Mouse (Mus musculus): ENCODE results near the gene Blvra. TPM values are rescaled to one million over a fixed set of nuclear protein-coding genes. Genes with fewer than 3 reads are reported as not detected.
"Not testable (repeated sequence)": the region's sequence is repeated elsewhere in the genome, so short reads cannot be mapped to it uniquely, and the experiment has no call there.

Gene Blvra
- total RNA-seq, 2 experiments from 2014 or later: 11.7 to 12.3 TPM

- DNase-seq: no peak
- Histone ChIP-seq H3K27ac (no peak overlapping the region), H3K4me3 (no peak overlapping the region)
- no peak for TF ChIP-seq CTCF (IDR thresholded peaks at IDR 0.05)
- intact Hi-C loops (cut with DNase I): no loop called here
Measured at GRCm38 (mm10) chr2:127086235-127086634, 15.8 kb downstream of the Blvra start.

DNA sequence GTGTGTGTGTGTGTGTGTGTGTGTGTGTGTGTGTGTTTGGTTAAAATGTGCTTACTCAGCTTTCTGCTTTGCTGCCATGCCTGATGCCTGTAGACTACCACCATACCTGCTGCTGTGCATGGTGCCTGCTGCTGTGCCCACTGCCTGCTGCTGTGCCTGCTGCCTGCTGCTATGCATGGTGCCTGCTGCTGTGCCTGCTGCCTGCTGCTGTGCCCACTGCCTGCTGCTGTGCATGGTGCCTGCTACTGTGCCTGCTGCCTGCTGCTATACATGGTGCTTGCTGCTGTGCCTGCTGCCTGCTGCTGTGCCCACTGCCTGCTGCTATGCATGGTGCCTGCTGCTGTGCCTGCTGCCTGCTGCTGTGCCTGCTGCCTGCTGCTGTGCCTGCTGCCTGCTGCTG lies 19.7 kb downstream of the Blvra start:
- H3K4me3 ChIP-seq; H3K27ac ChIP-seq; DNase-seq; intact Hi-C loops (cut with DNase I): not testable (repeated sequence)

GRCm38 (mm10) chr2:127092000-127092399 lies 21.5 kb downstream of the Blvra start:
- DNase-seq: no peak
- no peak for TF ChIP-seq CTCF (IDR thresholded peaks at IDR 0.05)
- no peak overlapping the region for H3K4me3 ChIP-seq
- intact Hi-C loops (cut with DNase I): no loop called here
- no peak overlapping the region for H3K27ac ChIP-seq

DNA sequence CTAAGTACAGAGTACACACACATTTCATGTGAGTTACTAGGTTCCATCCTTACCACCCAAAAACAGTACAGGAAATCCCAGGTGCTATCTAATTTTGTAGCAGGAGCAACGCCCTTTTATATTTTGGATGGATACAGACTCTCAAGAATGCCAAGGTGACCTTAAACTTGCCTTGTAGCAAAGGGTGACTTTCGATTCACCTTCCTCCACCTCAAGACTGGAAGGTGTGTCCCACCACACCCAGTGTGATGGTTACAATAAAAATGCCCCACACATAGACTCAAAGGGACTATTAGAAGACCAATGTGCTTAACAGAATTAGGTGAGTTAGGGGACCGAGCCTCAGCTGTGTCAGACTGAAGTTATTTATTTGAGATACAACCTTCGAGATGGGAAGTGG lies 38.5 kb downstream of the Blvra start:
- intact Hi-C loops (cut with DNase I): no loop called here
- Histone ChIP-seq H3K4me3 (no peak overlapping the region), H3K27ac (no peak overlapping the region)
- DNase-seq: no peak
- TF ChIP-seq CTCF (IDR thresholded peaks at IDR 0.05): no peak

GRCm38 (mm10) chr2:127121591-127122235 lies 51.2 kb downstream of the Blvra start:
- intact Hi-C loops (cut with DNase I): no loop called here
- no peak for TF ChIP-seq CTCF (IDR thresholded peaks at IDR 0.05)
- no peak for DNase-seq
- peak overlapping the region; percentile 60 for H3K27ac ChIP-seq
- H3K4me3 ChIP-seq: peak overlapping the region; percentile 29

DNA sequence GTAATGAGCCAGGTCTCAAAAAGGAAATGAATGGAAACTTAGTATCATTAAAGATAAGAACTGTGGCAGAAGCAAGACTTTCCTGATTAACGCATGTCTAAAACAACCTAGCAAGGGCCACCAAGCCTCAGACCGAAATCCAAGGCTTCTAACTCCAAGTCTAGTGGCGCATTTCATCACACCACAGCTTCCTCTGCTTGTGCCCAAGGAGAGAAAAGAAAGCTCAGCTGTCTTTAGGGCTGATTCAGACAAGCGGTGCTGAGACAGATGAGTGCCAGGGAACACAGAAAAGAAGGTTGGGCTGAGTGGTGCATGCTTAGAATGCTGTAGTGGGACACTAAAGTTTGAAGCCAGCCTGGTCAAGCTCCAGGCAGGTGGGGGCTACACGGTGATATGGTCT lies 58.5 kb downstream of the Blvra start:
- no peak for DNase-seq
- intact Hi-C loops (cut with DNase I): no loop called here
- H3K27ac ChIP-seq: no peak overlapping the region
- no peak overlapping the region for H3K4me3 ChIP-seq
- no peak for TF ChIP-seq CTCF (IDR thresholded peaks at IDR 0.05)

DNA sequence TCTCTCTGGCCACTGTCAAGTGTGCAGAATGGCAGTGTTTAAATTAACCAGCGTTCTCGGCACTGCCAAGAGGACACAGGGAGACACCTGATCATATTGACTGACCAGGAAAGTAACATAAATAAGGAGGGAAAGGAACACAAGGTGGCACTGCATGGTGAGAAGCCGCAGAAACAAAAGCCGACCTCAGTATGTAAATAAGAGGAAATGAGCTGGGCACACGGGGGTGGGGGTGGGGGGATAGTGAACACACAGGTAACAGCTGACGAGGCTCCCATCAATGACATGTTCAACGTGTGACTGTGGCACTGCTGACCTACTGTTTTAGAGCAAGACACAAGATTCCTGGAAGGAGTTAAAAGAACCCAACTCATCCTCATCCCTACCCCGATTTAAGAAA lies 60.9 kb downstream of the Blvra start:
- Histone ChIP-seq H3K4me3 (no peak overlapping the region), H3K27ac (no peak overlapping the region)
- no peak for DNase-seq
- no peak for TF ChIP-seq CTCF (IDR thresholded peaks at IDR 0.05)
- intact Hi-C loops (cut with DNase I): loop anchor here (5.0 kb wide), 1 partner anchor 59 kb away; the partner anchor contains the start of gene Blvra

- H3K4me3 ChIP-seq: peak within 1 kb of the TSS; percentile 96
- intact Hi-C loops (cut with DNase I): loop anchor here (5.0 kb wide), 1 partner anchor 62 kb away; the partner anchor contains the start of gene Blvra
- peak; percentile 95 for DNase-seq
- peak within 1 kb of the TSS; percentile 91 for H3K27ac ChIP-seq
- no peak for TF ChIP-seq CTCF (IDR thresholded peaks at IDR 0.05)
Measured at GRCm38 (mm10) chr2:127133621-127134461, 63.4 kb downstream of the Blvra start, which contains the start of gene Ncaph. Ncaph (minus strand) TSS chr2:127133954.

GRCm38 (mm10) chr2:127135255-127135654 lies 64.8 kb downstream of the Blvra start:
- H3K27ac ChIP-seq; H3K4me3 ChIP-seq; intact Hi-C loops (cut with DNase I); DNase-seq: not testable (repeated sequence)
- TF ChIP-seq CTCF (IDR thresholded peaks at IDR 0.05): peak; percentile 22

GRCm38 (mm10) chr2:127136979-127137378 lies 66.5 kb downstream of the Blvra start:
- Histone ChIP-seq H3K4me3 (peak overlapping the region; percentile 13; the same call in 1 of the 2 replicates), H3K27ac (peak overlapping the region; percentile 82)
- DNase-seq: peak; percentile 42
- intact Hi-C loops (cut with DNase I): no loop called here
- no peak for TF ChIP-seq CTCF (IDR thresholded peaks at IDR 0.05)

GRCm38 (mm10) chr2:127137838-127138420 lies 67.5 kb downstream of the Blvra start:
- no peak for TF ChIP-seq CTCF (IDR thresholded peaks at IDR 0.05)
- intact Hi-C loops (cut with DNase I): no loop called here
- no peak for DNase-seq
- H3K27ac ChIP-seq: peak overlapping the region; percentile 82
- peak overlapping the region; percentile 7; the same call in 1 of the 2 replicates for H3K4me3 ChIP-seq

DNA sequence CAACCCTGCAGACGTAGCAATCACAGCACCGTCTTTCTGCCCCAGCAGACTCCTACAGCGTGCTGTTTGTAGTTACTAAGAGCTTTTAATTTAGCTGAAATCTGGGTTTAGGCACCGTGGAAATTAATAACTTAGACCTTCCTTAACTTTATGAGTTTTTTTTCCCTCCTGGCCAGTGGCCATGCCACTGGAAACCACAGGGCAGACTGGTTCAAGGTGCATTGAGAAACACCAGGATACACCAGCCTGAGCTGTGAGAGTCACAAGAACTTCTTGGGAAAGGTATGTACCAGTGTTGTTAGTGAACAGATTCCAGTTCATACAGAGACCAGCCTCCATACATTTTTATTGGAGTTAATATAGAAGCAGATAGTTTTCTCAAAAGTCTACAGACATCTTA lies 68.0 kb downstream of the Blvra start:
- no peak for TF ChIP-seq CTCF (IDR thresholded peaks at IDR 0.05)
- intact Hi-C loops (cut with DNase I): no loop called here
- no peak for DNase-seq
- peak overlapping the region; percentile 82 for H3K27ac ChIP-seq
- H3K4me3 ChIP-seq: peak overlapping the region; percentile 16; the same call in 1 of the 2 replicates

- peak; percentile 46 for DNase-seq
- no peak overlapping the region; the same call in 1 of the 2 replicates for H3K4me3 ChIP-seq
- TF ChIP-seq CTCF (IDR thresholded peaks at IDR 0.05): no peak
- intact Hi-C loops (cut with DNase I): no loop called here
- peak overlapping the region; percentile 82 for H3K27ac ChIP-seq
Measured at GRCm38 (mm10) chr2:127139094-127139493, 68.6 kb downstream of the Blvra start.

Measured in gastrocnemius, adult 2 months (tissue).